Mouse (Mus musculus) G1E (cell line): ENCODE results near the gene Tmem209. TPM values are rescaled to one million over a fixed set of nuclear protein-coding genes. Genes with fewer than 3 reads are reported as not detected.

ENCODE experiments used
- ATAC-seq: 2 replicates; pipeline ENCODE4 v1.8.0; 2016; ENCODE audit warnings: mild to moderate bottlenecking; ENCODE audit not compliant: insufficient number of reproducible peaks, poor library complexity, low FRiP score, severe bottlenecking; ENCODE audit errors: extremely low read depth
- DNase-seq: peaks from one replicate; pipeline ENCODE4 v3.0.0; 2012; ENCODE audit warnings: low spot score
- H3K27me3 ChIP-seq: 2 replicates; pipeline ENCODE4 v1.6.1; 2012; ENCODE audit warnings: mild to moderate bottlenecking, low read length, inconsistent platforms; ENCODE audit not compliant: insufficient read depth
- H3K36me3 ChIP-seq: replicated peaks from 2 replicates; pipeline ENCODE3; 2012; ENCODE audit warnings: mild to moderate bottlenecking, inconsistent platforms
- H3K4me1 ChIP-seq: 2 replicates; pipeline ENCODE4 v1.6.1; 2012; ENCODE audit warnings: low read depth, low read length, inconsistent platforms, mixed read lengths; ENCODE audit not compliant: insufficient read depth
- H3K4me3 ChIP-seq: 2 replicates; pipeline ENCODE4 v1.5.1; 2012; ENCODE audit warnings: low read depth, mild to moderate bottlenecking, inconsistent platforms, low read length, moderate library complexity, mixed read lengths
- H3K9me3 ChIP-seq: replicated peaks from 2 replicates; pipeline ENCODE4 v1.6.1; 2012; ENCODE audit warnings: inconsistent platforms
- CTCF ChIP-seq: IDR thresholded peaks from 2 replicates; pipeline ENCODE4 v1.5.1; 2012; ENCODE audit warnings: low read depth, low read length, inconsistent platforms, mixed read lengths
- GATA1 ChIP-seq: IDR thresholded peaks from 2 replicates; pipeline ENCODE4 v1.6.1; 2012; ENCODE audit warnings: borderline replicate concordance, low read length, inconsistent platforms, mixed read lengths
- GATA2 ChIP-seq: IDR thresholded peaks from 2 replicates; pipeline ENCODE4 v1.6.1; 2012; ENCODE audit warnings: low read depth, low read length, inconsistent platforms, borderline replicate concordance
- POLR2AphosphoS5 ChIP-seq: IDR thresholded peaks from 2 replicates; pipeline ENCODE4 v1.6.1; 2012; ENCODE audit warnings: low read depth, low read length, inconsistent platforms; ENCODE audit not compliant: insufficient replicate concordance
- TAL1 ChIP-seq: conservative IDR thresholded peaks from 2 replicates; pipeline ENCODE4 v1.6.1; 2012; ENCODE audit warnings: low read depth, low read length, inconsistent platforms, mixed read lengths
- polyA plus RNA-seq: library from polyadenylated mRNA; stranded (reverse); fragments of >175 nt; gene quantifications from 2 replicates; pipeline ENCODE4 v1.2.3, GENCODE M21; 2012
- total RNA-seq, 2 experiments: library from RNA; stranded (forward) in 1 of 2; stranded (reverse) in 1 of 2; fragments of 200-1000 nt in 1 of 2; fragments of >200 nt in 1 of 2; fragmentation: Nextera tagmentation in 1 of 2; gene quantifications; 2 replicates each; pipeline ENCODE4 v1.2.3; 2014 to 2017

The Tmem209 gene
- total and polyA plus RNA-seq, 3 experiments, result 2.6 to 120 (median 36.8) TPM

DNA sequence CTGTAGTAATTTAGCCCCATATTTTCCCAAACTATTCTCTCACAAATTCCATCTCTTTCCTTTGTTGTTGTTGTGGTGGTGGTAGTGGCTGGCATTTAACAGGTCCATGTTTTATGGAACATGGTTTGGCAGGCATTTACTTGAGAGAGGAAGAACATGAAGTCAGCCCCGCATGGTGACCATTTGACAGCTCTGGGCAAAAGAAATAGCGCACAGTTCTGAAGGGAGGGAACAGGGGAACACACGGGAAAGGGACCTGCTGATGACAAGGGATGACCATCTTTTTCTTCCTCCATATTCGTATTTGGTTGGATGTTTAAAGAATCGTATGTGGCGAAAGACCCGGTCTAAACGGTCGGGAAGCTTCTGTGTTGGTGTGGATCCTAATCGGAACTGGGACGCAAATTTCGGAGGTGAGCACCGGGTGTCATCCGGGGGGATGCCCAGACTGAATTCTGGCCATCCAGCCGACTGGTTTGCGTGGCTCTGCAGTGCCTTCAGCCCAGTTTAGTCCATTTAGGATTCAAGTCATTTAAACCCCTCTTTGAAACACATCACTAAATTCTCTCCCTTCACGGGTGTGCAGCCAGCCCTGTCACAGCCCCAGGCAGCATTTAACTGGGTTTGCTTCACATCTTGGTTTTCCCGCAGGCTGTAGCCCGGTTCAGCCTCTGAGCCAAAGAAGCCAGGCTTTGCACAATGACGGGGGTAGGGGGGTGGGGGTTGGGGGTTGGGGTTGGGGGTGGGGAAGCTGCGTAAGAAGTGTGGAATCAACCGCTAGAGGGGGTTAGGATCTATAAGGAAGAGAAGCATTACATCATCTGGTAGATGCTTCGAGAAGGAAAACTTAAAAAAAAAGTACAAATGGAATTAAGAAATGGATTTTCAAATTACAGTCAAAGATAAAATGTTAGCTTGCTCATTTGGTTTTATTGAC, 42.3 kb upstream of the Tmem209 start:
- Histone ChIP-seq H3K27me3 (peaks cover 18% of the 10 kb centered on the region), H3K4me1 (peaks cover 3% of the 10 kb centered on the region; the same call in 1 of the 2 replicates), H3K36me3 (no peaks in the 10 kb centered on the region), H3K4me3 (no peak overlapping the region), H3K9me3 (no peaks in the 10 kb centered on the region)
- DNase-seq (no peak), ATAC-seq (no peak)
- TF ChIP-seq TAL1, result no peak
- no peak for TF ChIP-seq POLR2AphosphoS5
- TF ChIP-seq CTCF, result no peak
- no peak for TF ChIP-seq GATA2
- no peak for TF ChIP-seq GATA1

DNA sequence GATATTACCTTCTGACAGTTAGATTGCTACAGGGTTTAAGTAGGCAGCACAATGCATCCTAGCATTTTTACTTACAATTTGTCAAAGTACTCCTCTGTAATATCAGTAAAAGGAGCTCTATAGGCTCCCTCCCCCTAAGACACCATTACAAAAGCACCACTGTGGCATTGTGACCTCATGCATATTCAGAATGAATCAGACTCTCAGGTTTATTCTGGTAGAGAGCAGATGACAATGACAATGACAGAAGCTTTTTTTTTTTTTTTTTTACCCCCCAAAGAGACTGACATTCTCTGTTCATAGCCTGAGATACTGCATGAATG, 41.6 kb upstream of the Tmem209 start:
- Histone ChIP-seq H3K9me3 (no peaks in the 10 kb centered on the region), H3K27me3 (peaks cover 23% of the 10 kb centered on the region), H3K4me1 (peaks cover 3% of the 10 kb centered on the region; the same call in 1 of the 2 replicates), H3K4me3 (no peak overlapping the region), H3K36me3 (no peaks in the 10 kb centered on the region)
- no peak for DNase-seq
- ATAC-seq, result no peak
- TF ChIP-seq GATA1, result no peak
- TF ChIP-seq POLR2AphosphoS5, result no peak
- TF ChIP-seq TAL1, result no peak
- TF ChIP-seq CTCF, result no peak
- TF ChIP-seq GATA2, result no peak

DNA sequence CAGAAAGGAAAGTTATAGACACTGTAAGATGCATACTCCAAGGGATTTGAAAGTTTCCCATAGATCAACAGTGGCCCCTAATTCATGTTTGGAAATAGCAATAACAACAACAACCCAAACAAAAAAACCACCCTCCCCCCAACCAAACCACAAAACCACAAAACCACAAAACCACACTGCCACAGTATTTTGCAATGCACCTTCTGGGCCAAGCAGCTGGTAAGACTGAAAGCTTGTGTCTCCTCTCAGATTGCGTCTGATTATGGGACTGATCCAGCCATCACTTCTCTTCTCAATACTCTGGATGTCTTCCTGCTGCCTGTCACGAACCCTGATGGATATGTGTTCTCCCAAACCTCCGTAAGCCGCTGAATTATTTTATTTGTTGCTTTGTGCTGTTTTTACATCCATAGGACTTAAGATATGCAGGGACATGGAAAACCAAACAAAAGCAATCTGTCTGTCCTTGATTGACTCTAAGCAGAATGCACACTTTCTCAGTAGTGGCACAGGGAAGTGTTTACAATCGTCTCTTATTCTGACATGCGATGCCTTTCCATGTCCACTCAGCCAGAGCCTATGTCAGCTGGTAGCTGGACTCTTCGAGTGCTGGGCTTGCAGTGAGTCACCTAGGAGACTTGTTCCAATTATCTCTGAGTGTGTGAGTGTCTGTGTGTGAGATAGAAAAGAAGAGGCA, 41.1 kb upstream of the Tmem209 start:
- peaks cover 3% of the 10 kb centered on the region; the same call in 1 of the 2 replicates for H3K4me1 ChIP-seq
- H3K4me3 ChIP-seq, result no peak overlapping the region
- H3K27me3 ChIP-seq, result peaks cover 24% of the 10 kb centered on the region
- DNase-seq (no peak), ATAC-seq (no peak)
- no peak for TF ChIP-seq GATA2
- TF ChIP-seq TAL1, result no peak
- TF ChIP-seq GATA1, result no peak
- TF ChIP-seq POLR2AphosphoS5, result no peak
- no peak for TF ChIP-seq CTCF
- H3K36me3 ChIP-seq, result no peaks in the 10 kb centered on the region
- no peaks in the 10 kb centered on the region for H3K9me3 ChIP-seq

DNA sequence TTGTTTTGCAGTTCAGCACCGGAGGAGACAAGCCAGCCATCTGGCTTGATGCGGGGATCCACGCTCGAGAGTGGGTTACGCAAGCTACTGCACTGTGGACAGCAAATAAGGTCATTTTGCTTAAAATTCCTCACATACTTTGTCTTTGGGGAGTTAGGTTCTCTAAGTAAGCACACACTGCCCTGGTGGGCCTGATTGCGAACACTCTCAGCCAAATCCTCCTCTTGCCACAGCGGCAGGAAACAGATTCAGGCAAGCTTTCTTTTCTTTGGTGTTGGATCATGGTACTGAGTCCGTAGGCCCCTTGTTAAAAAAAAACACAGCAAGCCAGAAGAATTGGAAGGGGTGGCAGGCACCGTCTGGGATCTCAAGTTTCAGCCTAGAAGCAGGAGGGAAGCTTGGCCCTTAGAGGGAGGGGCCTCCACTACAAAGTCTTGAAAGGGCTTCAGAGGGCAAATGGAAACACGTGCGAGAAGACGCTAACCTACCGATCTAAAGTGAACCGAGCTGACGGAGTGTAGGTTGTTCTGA, 39.7 kb upstream of the Tmem209 start:
- no peak for DNase-seq
- Histone ChIP-seq H3K4me1 (peaks cover 3% of the 10 kb centered on the region; the same call in 1 of the 2 replicates), H3K36me3 (no peaks in the 10 kb centered on the region), H3K27me3 (peaks cover 34% of the 10 kb centered on the region), H3K9me3 (no peaks in the 10 kb centered on the region), H3K4me3 (no peak overlapping the region)
- TF ChIP-seq POLR2AphosphoS5, result no peak
- TF ChIP-seq TAL1, result no peak
- TF ChIP-seq GATA1, result no peak
- no peak for TF ChIP-seq GATA2
- TF ChIP-seq CTCF, result no peak
- ATAC-seq, result no peak

DNA sequence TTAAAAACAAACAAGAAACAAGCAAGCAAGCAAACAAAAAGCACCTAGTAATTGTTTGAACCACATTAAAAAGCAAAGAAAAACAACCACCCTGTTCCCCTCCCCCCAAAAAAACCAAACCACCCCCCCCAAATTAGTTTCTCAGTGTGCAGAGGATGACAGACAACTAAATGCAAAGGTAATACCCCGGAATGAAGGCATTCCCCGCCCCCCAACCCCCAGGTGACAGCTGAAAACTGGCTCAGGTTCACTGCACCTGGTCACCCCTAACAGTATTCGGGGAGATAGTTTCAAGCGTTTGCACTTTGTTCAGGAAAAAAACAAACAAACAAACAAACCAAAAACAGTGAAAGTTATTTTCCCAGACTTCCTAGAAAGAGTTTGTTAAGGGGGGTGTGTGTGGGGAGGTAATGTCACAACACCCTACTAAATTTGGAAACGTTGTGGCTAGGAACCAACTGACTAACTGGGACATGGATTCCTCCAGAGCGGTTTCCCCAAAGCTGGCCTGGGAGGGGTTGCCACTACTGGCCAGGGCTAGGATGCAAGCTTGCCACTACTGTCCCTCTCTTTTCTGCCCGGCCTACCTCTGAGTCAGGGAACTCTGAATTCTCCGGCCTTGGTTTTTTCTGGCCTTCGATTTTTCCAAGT, 38.2 kb upstream of the Tmem209 start:
- DNase-seq, result no peak
- no peaks in the 10 kb centered on the region for H3K9me3 ChIP-seq
- TF ChIP-seq POLR2AphosphoS5 (no peak), CTCF (no peak), TAL1 (no peak), GATA2 (no peak), GATA1 (no peak)
- peaks cover 3% of the 10 kb centered on the region; the same call in 1 of the 2 replicates for H3K4me1 ChIP-seq
- H3K36me3 ChIP-seq, result no peaks in the 10 kb centered on the region
- H3K27me3 ChIP-seq, result peaks cover 43% of the 10 kb centered on the region
- no peak for ATAC-seq
- no peak overlapping the region for H3K4me3 ChIP-seq
